Mouse (Mus musculus) cerebellum, adult 2 months (tissue): ENCODE data around the gene Sim1.

ENCODE experiments used
- CTCF ChIP-seq: fragments of 200-500 bp; IDR thresholded peaks from 2 replicates; pipeline ENCODE4 v1.5.1; 2011; ENCODE audit warnings: low read depth, mild to moderate bottlenecking, control low read depth, low read length, moderate library complexity, borderline replicate concordance; ENCODE audit not compliant: insufficient read depth
- POLR2A ChIP-seq: fragments of 200-500 bp; IDR thresholded peaks from 2 replicates; pipeline ENCODE4 v1.6.1; 2011; ENCODE audit warnings: low read length, control low read depth, borderline replicate concordance; ENCODE audit not compliant: insufficient read depth

DNA sequence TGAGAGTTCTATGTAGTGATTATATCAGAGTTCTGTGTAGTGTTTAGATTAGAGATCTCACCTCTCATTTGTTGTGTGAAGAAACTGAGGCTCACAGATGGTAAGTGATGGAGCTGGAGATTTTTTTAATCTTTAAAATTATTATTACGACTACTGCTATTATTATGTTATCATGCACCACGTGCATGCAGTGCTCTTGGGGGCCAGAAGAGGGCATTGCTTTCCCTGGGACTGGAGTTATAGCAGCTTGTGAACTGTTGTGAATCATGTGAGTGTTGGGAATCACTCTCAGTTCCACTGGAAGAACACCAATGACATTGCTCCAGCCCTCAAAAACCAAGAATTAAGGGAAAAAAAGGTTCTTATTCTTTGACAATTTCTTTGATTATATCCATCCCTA is 21.1 kb downstream of the Sim1 start:
- TF ChIP-seq CTCF (no peak), POLR2A (no peak)
